Mouse (Mus musculus): ENCODE data around the gene Hoxc9. TPM values are rescaled to one million over a fixed set of nuclear protein-coding genes. Genes with fewer than 3 reads are reported as not detected.
A peak's percentile ranks its signal among the peaks of the same experiment; 100 is the strongest.

Gene Hoxc9
- total RNA-seq, 1 experiment from 2014 or later: not detected

GRCm38 (mm10) chr15:102972254-102972653 is 4.0 kb upstream of the Hoxc9 start:
- no peak for ATAC-seq (replicated peaks; ENCODE audit: insufficient number of reproducible peaks, low FRiP score, low TSS enrichment, poor library complexity, severe bottlenecking)

- no peak for ATAC-seq (replicated peaks; ENCODE audit: insufficient number of reproducible peaks, low FRiP score, low TSS enrichment, poor library complexity, severe bottlenecking)
These were observed 3.5 kb upstream of the Hoxc9 start for GRCm38 (mm10) chr15:102972753-102973152.

DNA sequence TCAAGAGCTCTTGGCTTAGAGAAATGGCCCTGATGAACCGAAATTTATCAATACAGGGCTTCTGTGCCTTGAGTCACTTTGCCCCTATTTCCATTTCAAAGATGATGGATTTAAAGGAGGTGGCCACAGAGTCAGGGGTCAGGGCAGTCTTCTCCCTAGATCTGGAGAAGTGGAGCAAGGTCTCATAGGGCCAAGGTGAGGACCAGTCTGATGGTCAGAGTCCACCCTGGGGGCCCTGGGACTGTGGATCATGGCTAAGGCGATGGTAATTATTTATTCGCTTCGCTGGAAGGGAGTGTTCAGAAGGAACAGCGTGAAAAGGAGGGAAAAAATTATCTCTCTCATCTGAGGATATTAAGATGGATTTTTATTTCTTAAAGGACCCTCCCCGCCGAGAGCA is 1.2 kb upstream of the Hoxc9 start:
- ATAC-seq (replicated peaks; ENCODE audit: insufficient number of reproducible peaks, low FRiP score, low TSS enrichment, poor library complexity, severe bottlenecking): no peak

DNA sequence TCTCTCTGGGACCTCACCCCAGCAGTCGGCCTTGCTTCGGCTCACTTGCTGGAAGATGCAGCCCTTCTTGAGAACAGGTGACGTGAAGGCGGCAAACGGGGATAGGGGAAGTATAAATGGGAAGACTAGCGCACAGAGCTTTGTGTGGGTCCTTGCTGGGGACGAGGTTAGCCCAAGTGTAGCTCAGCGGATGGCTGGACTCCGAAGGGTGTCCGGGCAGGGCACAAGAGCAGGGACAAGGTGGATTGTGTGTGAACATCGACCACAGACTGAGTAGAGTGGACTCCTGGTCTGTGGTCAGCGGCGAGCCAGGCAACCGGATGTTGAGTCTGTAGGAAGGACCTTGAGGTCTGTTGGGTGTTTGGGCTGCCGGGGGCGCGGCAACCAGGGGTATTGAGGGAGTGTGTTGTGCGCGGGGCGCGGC is 539 bp upstream of the Hoxc9 start:
- ATAC-seq (replicated peaks; ENCODE audit: insufficient number of reproducible peaks, low FRiP score, low TSS enrichment, poor library complexity, severe bottlenecking): no peak

DNA sequence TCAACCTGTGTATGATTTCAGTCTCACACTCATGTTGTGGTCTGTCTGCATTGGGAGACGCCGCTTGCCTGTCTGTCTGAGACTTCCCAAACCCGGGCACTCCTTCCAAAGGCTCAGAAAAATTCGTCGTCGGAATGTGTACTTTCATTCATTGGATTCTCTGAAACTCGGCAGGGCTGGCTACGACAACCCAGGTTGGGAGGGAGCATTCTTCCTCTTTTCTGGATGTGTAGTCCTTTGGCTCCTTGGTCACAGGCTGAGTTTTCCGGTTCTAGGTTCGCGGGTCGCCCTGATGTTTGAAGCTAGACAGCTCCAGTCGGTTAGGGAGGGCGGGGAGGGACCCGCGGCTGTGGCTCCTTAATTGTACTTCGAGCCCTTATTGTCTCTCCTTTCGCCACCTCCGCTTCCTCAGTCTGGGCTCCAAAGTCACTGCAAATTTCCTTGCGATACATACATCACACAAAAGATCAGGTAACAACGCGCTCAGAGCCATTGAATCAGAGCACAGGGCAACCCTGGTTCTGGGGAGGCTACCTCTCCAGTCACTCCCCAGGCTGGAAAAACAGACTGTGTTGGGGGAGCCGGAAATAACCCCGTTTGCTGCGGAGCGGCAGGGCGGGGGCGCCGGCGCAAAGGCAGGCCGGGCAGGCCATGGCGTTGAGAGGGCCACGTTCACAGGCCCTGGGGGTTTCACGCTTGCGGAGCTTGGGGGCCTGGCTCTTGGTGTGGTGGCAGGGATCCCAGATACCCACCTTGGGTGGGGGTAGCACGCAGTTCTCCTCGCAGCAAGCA is 588 bp downstream of the Hoxc9 start:
- no peak for ATAC-seq (replicated peaks; ENCODE audit: insufficient number of reproducible peaks, low FRiP score, low TSS enrichment, poor library complexity, severe bottlenecking)

DNA sequence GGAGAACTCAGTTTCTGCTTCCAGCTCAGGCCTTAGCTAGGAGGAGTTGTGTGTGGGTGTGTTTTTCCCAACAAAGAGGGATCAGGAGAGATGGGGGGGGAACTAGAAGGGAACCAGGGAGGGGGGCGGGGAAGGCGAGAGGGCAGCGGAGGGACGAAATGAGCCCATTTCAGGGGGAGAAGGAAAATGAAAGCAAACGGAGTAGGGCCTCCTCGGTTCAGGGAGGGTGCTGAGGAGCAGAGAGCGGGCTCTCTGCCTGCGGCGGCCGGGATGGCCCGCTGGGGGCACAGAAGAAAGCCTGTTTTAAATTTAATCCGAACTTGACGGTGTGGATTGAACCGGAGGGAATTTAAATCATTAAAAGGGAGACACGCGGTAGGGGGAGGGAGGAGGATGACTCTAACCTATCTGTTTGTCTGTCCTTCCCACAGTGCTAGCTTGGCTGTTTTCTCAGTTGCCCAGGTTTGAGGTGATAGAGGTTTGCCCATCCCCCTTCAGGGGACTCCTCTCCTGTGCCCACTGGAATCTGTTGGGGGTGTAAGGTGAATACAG is 1.3 kb downstream of the Hoxc9 start:
- ATAC-seq (replicated peaks; ENCODE audit: insufficient number of reproducible peaks, low FRiP score, low TSS enrichment, poor library complexity, severe bottlenecking): no peak

GRCm38 (mm10) chr15:102978615-102979515 is 2.6 kb downstream of the Hoxc9 start:
- ATAC-seq (replicated peaks; ENCODE audit: insufficient number of reproducible peaks, low FRiP score, low TSS enrichment, poor library complexity, severe bottlenecking): no peak

- no peak for ATAC-seq (replicated peaks; ENCODE audit: insufficient number of reproducible peaks, low FRiP score, low TSS enrichment, poor library complexity, severe bottlenecking)
These were observed 3.7 kb downstream of the Hoxc9 start for GRCm38 (mm10) chr15:102979936-102980335.

- no peak for ATAC-seq (replicated peaks; ENCODE audit: insufficient number of reproducible peaks, low FRiP score, low TSS enrichment, poor library complexity, severe bottlenecking)
These were observed 4.1 kb downstream of the Hoxc9 start for GRCm38 (mm10) chr15:102980352-102980751.

DNA sequence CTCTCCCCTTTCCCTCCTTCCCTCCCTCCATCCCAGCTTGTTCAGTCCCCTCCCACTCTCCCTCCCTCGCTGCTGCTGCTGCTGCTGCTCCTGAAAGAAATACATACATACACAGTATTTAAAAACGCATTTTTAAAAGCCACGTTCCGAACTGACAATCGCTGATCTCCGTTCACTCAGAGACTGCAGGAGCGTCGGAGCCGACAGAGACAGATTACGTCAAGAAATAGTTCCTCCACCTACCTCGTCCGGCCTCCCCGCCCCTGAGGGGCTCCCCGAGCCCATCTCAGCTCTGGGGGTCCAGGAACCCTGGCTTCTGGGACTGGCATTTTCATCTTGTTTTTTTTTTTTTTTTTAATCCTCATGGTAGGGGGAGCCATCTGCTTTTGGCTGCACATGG is 4.7 kb downstream of the Hoxc9 start:
- ATAC-seq (replicated peaks; ENCODE audit: insufficient number of reproducible peaks, low FRiP score, low TSS enrichment, poor library complexity, severe bottlenecking): no peak

DNA sequence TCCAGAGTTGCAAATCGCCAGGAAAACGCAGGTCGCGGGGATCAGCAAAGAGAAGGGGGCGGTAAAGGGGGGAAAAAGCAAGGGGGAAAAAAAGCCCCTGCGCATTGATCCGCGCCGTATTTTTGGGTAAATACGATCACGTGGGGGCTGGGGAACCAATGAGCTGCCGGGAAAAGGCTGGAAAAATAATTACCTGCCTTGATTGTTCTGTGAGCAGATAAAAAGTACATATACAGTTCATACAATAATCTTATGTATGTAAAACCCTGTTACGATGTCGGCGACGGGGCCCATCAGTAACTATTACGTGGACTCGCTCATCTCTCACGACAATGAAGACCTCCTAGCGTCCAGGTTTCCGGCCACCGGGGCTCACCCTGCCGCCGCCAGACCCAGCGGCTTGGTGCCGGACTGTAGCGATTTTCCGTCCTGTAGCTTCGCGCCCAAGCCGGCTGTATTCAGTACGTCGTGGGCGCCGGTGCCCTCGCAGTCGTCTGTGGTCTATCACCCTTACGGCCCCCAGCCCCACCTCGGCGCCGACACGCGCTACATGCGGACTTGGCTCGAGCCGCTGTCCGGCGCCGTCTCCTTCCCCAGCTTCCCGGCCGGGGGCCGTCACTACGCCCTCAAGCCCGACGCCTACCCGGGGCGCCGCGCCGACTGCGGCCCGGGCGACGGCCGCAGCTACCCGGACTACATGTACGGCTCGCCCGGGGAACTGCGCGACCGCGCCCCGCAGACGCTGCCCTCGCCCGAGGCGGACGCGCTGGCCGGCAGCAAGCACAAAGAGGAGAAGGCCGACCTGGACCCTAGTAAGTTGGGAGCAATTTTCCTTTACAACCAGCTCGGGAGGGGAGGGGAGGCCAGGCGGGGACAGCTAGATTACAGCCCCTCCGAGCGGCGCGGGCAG is 5.4 kb downstream of the Hoxc9 start:
- no peak for ATAC-seq (replicated peaks; ENCODE audit: insufficient number of reproducible peaks, low FRiP score, low TSS enrichment, poor library complexity, severe bottlenecking)

GRCm38 (mm10) chr15:102983716-102984115 is 7.5 kb downstream of the Hoxc9 start:
- no peak for ATAC-seq (replicated peaks; ENCODE audit: insufficient number of reproducible peaks, low FRiP score, low TSS enrichment, poor library complexity, severe bottlenecking)

DNA sequence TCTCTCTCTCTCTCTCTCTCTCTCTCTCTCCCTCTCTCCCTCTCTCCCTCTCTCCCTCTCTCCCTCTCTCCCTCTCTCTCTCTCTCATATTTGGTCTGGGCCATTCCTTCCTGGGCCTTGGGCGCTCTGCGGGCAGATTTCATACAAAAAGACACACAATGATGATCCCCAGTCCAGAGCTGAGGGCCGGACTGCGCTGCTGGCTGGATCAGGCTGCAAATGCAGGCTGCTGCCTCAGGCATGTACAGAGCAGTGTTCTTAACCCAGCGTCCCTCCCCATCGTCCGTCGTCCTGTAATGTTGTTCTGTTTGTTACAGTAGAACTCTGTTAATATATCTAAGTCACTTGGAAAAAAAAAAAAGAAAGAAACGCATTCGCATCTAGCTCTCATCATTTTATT is 8.3 kb downstream of the Hoxc9 start:
- ATAC-seq (replicated peaks; ENCODE audit: insufficient number of reproducible peaks, low FRiP score, low TSS enrichment, poor library complexity, severe bottlenecking): no peak

DNA sequence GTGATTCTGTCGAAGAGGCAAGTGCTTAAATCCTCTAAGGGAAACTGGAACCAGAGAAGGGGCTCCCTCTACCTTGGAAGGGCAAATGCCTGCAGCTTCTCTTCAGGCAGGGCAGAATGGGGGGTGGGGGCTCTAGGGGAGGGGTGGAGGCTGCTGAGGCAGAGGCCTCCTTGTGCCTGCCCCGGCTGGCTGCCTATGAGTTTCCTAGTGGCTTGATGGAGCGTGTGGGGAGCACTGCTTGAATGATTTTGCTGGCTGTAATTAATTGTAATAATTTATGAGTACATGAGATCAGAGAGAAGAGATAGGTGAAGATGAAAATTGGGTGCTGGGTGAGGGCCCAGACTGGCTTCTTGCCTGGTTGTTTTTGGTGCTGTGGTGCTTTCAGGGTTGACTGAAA is 8.7 kb downstream of the Hoxc9 start:
- ATAC-seq (replicated peaks; ENCODE audit: insufficient number of reproducible peaks, low FRiP score, low TSS enrichment, poor library complexity, severe bottlenecking): no peak

GRCm38 (mm10) chr15:102987124-102987833 is 11.0 kb downstream of the Hoxc9 start:
- ATAC-seq (replicated peaks; ENCODE audit: insufficient number of reproducible peaks, low FRiP score, low TSS enrichment, poor library complexity, severe bottlenecking): peak; percentile 78

DNA sequence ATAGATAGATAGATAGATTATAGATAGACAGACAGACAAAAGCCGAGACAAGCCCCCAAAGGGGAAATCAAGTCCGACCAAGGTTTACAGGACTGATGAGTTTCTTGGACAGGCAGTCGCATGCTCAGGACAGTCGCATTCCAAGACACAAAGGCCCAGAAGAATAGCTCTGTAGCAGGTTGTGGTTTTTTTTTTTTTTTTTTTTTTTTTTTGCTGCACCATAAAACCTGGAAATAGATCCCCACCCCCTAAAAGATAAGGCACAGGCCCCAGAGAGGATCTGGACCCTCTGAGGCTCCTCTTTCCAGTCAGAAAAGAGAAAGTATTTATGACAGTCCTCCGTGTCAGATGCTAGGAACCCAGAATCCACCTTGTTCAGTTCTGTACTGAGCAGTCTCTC is 11.8 kb downstream of the Hoxc9 start:
- no peak for ATAC-seq (replicated peaks; ENCODE audit: insufficient number of reproducible peaks, low FRiP score, low TSS enrichment, poor library complexity, severe bottlenecking)

DNA sequence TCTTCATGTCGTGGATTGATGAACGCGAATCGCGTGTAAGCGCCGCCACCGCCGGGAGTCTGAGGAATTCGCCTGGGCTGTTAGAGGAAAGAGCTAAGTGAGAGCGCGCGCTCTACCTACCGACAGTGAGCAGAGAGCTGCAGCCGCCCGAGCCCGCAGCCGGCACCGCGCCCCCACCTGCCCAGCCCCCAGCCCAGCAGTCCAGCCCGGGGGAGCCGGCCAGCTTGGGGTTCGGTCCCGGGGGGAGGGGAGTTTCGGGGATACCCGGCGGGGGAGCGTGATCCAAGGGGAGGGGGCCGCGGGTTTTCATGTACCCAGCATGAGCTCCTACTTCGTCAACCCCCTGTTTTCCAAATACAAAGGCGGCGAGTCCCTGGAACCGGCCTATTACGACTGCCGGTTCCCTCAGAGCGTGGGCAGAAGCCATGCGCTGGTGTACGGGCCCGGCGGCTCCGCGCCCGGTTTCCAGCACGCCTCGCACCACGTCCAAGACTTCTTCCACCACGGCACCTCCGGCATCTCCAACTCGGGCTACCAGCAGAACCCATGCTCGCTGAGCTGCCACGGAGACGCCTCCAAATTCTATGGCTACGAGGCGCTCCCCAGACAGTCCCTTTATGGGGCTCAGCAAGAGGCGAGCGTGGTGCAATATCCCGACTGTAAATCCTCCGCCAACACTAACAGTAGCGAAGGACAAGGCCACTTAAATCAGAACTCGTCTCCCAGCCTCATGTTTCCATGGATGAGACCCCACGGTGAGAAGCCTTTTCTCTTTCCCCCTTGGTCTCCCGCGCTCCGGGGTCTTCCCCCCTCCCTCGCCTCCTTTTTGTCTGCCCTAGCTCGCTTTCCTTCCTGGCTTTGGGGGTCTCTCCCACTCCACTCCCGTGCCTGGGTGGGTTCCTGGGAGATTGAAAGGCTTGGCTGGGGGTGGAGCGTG is 14.5 kb downstream of the Hoxc9 start, which contains the start of gene Hoxc8:
Hoxc8 (plus strand) TSS at position 147 of the 937 bp plus-strand sequence.
- ATAC-seq (replicated peaks; ENCODE audit: insufficient number of reproducible peaks, low FRiP score, low TSS enrichment, poor library complexity, severe bottlenecking): no peak

Data from monocyte, adult 5-6 weeks (primary cell).